Mouse (Mus musculus) thymus, adult 2 months (tissue): ENCODE data around the gene Gorasp2.

Experiments used
- CTCF ChIP-seq: fragments of 200-500 bp; IDR thresholded peaks from 2 replicates; pipeline ENCODE4 v1.5.1; 2012; ENCODE audit warnings: mild to moderate bottlenecking, control low read depth, low read length, moderate library complexity, borderline replicate concordance; ENCODE audit not compliant: control insufficient read depth, poor library complexity, insufficient read depth; ENCODE audit errors: extremely low read depth
- POLR2A ChIP-seq: fragments of 200-500 bp; IDR thresholded peaks from 2 replicates; pipeline ENCODE4 v1.6.1; 2012; ENCODE audit warnings: mild to moderate bottlenecking, low read length, control low read depth, moderate library complexity; ENCODE audit not compliant: control insufficient read depth, poor library complexity, insufficient read depth; ENCODE audit errors: extremely low read depth

GRCm38 (mm10) chr2:70672476-70672875 is 11.1 kb downstream of the Gorasp2 start:
- TF ChIP-seq CTCF (no peak), POLR2A (no peak)
